22 mouse cellular contexts compared by ENCODE assay signal in the genomic region with DNA sequence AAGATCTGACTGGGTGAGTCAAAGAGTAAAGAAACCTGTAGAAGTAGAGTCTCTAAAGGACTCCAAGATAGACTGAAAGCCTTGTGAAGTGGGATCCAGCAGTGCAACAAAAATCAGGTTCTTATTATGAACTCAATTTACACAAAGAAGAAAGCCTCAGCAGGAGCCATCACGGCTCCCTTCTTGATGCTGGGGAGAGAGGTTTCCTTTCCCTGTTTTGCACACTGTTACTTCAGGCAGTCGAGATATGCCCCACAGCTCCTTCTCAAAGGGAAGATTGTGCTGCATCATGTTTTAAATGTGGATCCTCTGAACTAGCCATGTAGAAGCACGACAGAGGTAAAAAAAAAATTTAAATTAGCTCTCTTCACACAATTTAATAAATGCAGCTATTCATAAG.
"Had no signal": no experiment of that assay in that cellular context is flagged by ENCODE, and none has a peak within 500 bp of the region (broad histone marks: within the 10 kb centered on the region; RNA-seq: fewer than 3 reads in every experiment).

No protein-coding gene starts in this region.

- H3K4me2 ChIP-seq: limb, embryonic 13.5 days; liver, embryonic 12.5 days; liver, embryonic 15.5 days; lung, embryonic 15.5 days; neural tube, embryonic 12.5 days; neural tube, embryonic 15.5 days had no signal

- H3K27me3 ChIP-seq: limb, embryonic 13.5 days; liver, embryonic 12.5 days; liver, embryonic 15.5 days; lung, embryonic 15.5 days; megakaryocyte, embryonic 14.5 days; neural tube, embryonic 12.5 days; neural tube, embryonic 15.5 days had no signal

- H3K4me3 ChIP-seq: layer of hippocampus, adult 2 months; limb, embryonic 10.5 days; limb, embryonic 13.5 days; liver, embryonic 12.5 days; liver, embryonic 15.5 days; lung, embryonic 15.5 days; megakaryocyte, embryonic 14.5 days; neural tube, embryonic 12.5 days; neural tube, embryonic 15.5 days had no signal

- ATAC-seq: intestine, postnatal 0 days; liver, embryonic 12.5 days had no signal

- H3K4me1 ChIP-seq: limb, embryonic 10.5 days; limb, embryonic 13.5 days; liver, embryonic 12.5 days; liver, embryonic 15.5 days; lung, embryonic 15.5 days; megakaryocyte, embryonic 14.5 days; neural tube, embryonic 12.5 days; neural tube, embryonic 15.5 days had no signal

- H3K9me3 ChIP-seq: limb, embryonic 10.5 days; limb, embryonic 13.5 days; liver, embryonic 12.5 days; liver, embryonic 15.5 days; lung, embryonic 15.5 days; megakaryocyte, embryonic 14.5 days; neural tube, embryonic 12.5 days; neural tube, embryonic 15.5 days had no signal

- DNase-seq: kidney, adult 2 months; kidney, postnatal 25 days; layer of hippocampus, adult 9-11 months; liver; lung, adult 18-20 months; lung, postnatal 10 days; lung, postnatal 36 days; right cerebral cortex, adult 18-20 months; right cerebral cortex, postnatal 14 days; right cerebral cortex, postnatal 4 days; thymus, postnatal 36 days had no signal

- H3K9ac ChIP-seq: limb, embryonic 13.5 days; liver, embryonic 12.5 days; liver, embryonic 15.5 days; lung, embryonic 15.5 days; neural tube, embryonic 12.5 days; neural tube, embryonic 15.5 days had no signal

- H3K27ac ChIP-seq: kidney, postnatal 0 days; layer of hippocampus, adult 2 months; limb, embryonic 10.5 days; limb, embryonic 13.5 days; liver, embryonic 12.5 days; liver, embryonic 15.5 days; lung, embryonic 15.5 days; neural tube, embryonic 12.5 days; neural tube, embryonic 15.5 days had no signal

- H3K36me3 ChIP-seq: limb, embryonic 10.5 days; limb, embryonic 13.5 days; liver, embryonic 12.5 days; liver, embryonic 15.5 days; lung, embryonic 15.5 days; neural tube, embryonic 12.5 days; neural tube, embryonic 15.5 days had no signal
